Mouse (Mus musculus): ENCODE data around the gene Prdx6. TPM values are rescaled to one million over a fixed set of nuclear protein-coding genes. Genes with fewer than 3 reads are reported as not detected.

Gene Prdx6
- polyA plus RNA-seq (2016; fragmentation: Nextera tagmentation; extraction: Ambion mirVana) = 499 and 503 TPM in 2 replicates

GRCm38 (mm10) chr1:161250604-161251416, at the start of gene Prdx6:
Gene Prdx6, minus strand, starts transcription at chr1:161251219.
- Histone ChIP-seq H3K9ac (replicated peaks) (peak within 1 kb of the TSS; percentile 91), H3K9me3 (no peaks in the 10 kb centered on the region), H3K4me3 (replicated peaks) (peak within 1 kb of the TSS; percentile 84), H3K27ac (peak within 1 kb of the TSS; percentile 77), H3K36me3 (peaks cover 15% of the 10 kb centered on the region), H3K4me2 (peak within 1 kb of the TSS; percentile 82), H3K27me3 (no peaks in the 10 kb centered on the region), H3K4me1 (replicated peaks) (peaks cover 30% of the 10 kb centered on the region)
- WGBS = under 1% methylated on average over 66 of the region's 66 CpGs
- peak; percentile 95 for ATAC-seq (ENCODE audit: insufficient number of reproducible peaks, insufficient read depth, low FRiP score, low TSS enrichment, low read depth)

DNA sequence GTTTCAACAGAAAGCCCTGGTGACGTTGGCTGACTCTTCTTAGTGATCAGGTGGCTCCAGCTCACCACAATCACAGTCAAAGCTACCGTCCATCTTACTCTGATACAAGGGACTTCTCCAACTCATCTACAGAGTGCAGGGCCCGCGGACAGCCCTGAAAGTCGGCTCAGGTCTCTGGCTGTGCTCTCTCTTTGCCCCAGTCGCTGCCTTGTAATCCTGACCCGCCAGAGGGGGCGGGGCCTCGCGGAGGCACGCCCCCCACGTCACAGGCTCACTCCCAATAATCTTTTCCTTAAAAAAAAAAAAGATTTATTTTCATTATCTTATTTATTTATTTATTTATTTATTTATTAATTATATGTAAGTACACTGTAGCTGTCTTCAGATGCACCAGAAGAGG, 37.2 kb upstream of the Prdx6 start:
- no peak for ATAC-seq (ENCODE audit: insufficient number of reproducible peaks, insufficient read depth, low FRiP score, low TSS enrichment, low read depth)
- no peak overlapping the region for H3K4me3 ChIP-seq (replicated peaks)
- H3K9ac ChIP-seq (replicated peaks) = no peak overlapping the region
- 47% methylated on average over 12 of the region's 12 CpGs for WGBS
- H3K9me3 ChIP-seq = peaks cover 4% of the 10 kb centered on the region; the same call in 1 of the 2 replicates
- H3K4me2 ChIP-seq = no peak overlapping the region
- no peak overlapping the region for H3K27ac ChIP-seq
- H3K4me1 ChIP-seq (replicated peaks) = no peaks in the 10 kb centered on the region
- H3K27me3 ChIP-seq = no peaks in the 10 kb centered on the region
- H3K36me3 ChIP-seq = no peaks in the 10 kb centered on the region

DNA sequence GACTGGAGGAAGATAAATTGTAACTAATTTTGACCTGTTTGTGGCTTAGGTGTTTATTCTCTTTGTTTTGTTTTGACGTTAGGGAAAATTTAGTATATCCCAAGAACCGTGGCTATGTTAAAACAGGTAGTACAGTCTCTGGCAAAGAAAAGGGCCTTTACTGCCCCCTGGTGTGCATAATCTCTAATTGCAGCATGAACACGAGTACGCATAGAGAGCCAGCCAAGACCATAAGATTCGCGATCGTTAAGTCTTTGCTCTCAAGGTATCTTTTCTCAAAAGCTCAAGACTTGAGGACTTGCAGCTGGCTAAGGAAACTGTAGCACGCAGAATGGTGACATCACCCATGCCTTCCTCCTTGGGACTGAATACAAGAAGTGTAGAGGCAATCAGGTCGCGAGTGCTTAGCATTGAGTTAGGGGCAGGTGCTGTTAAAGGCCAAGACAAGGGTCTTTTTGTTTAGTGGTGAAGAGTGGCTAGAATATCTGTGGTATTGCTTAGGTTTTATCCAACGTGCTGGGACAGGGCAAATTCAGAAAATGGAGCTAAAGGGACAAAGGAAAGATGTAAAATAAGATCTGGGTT, 35.8 kb upstream of the Prdx6 start:
- WGBS = 29% methylated on average over 11 of the region's 11 CpGs

GRCm38 (mm10) chr1:161281054-161281688, 30.2 kb upstream of the Prdx6 start:
- ATAC-seq (ENCODE audit: insufficient number of reproducible peaks, insufficient read depth, low FRiP score, low TSS enrichment, low read depth) = no peak
- Histone ChIP-seq H3K9ac (replicated peaks) (no peak overlapping the region), H3K36me3 (no peaks in the 10 kb centered on the region), H3K27ac (no peak overlapping the region), H3K4me3 (replicated peaks) (no peak overlapping the region), H3K27me3 (no peaks in the 10 kb centered on the region), H3K9me3 (no peaks in the 10 kb centered on the region), H3K4me2 (no peak overlapping the region), H3K4me1 (replicated peaks) (no peaks in the 10 kb centered on the region)
- WGBS = 77% methylated on average over 3 of the region's 3 CpGs

More for the DNA sequence above, 35.8 kb upstream of the Prdx6 start:
- H3K9me3 ChIP-seq = peaks cover 4% of the 10 kb centered on the region; the same call in 1 of the 2 replicates
- no peaks in the 10 kb centered on the region for H3K36me3 ChIP-seq
- no peaks in the 10 kb centered on the region for H3K4me1 ChIP-seq (replicated peaks)
- H3K4me2 ChIP-seq = no peak overlapping the region
- no peak overlapping the region for H3K27ac ChIP-seq
- no peak for ATAC-seq (ENCODE audit: insufficient number of reproducible peaks, insufficient read depth, low FRiP score, low TSS enrichment, low read depth)
- no peak overlapping the region for H3K9ac ChIP-seq (replicated peaks)
- H3K27me3 ChIP-seq = no peaks in the 10 kb centered on the region
- H3K4me3 ChIP-seq (replicated peaks) = no peak overlapping the region

- no peak overlapping the region for H3K4me2 ChIP-seq
- H3K4me3 ChIP-seq (replicated peaks) = no peak overlapping the region
- no peak for ATAC-seq (ENCODE audit: insufficient number of reproducible peaks, insufficient read depth, low FRiP score, low TSS enrichment, low read depth)
- H3K9me3 ChIP-seq = no peaks in the 10 kb centered on the region
- no peaks in the 10 kb centered on the region for H3K27me3 ChIP-seq
- 65% methylated on average over 6 of the region's 6 CpGs for WGBS
- H3K36me3 ChIP-seq = no peaks in the 10 kb centered on the region
- no peaks in the 10 kb centered on the region for H3K4me1 ChIP-seq (replicated peaks)
- H3K9ac ChIP-seq (replicated peaks) = no peak overlapping the region
- H3K27ac ChIP-seq = no peak overlapping the region
These were observed 28.4 kb upstream of the Prdx6 start for GRCm38 (mm10) chr1:161279244-161279908.

GRCm38 (mm10) chr1:161273486-161273885, 22.5 kb upstream of the Prdx6 start:
- no peaks in the 10 kb centered on the region for H3K36me3 ChIP-seq
- no peak for ATAC-seq (ENCODE audit: insufficient number of reproducible peaks, insufficient read depth, low FRiP score, low TSS enrichment, low read depth)
- H3K9me3 ChIP-seq = no peaks in the 10 kb centered on the region
- H3K4me1 ChIP-seq (replicated peaks) = no peaks in the 10 kb centered on the region
- H3K27ac ChIP-seq = no peak overlapping the region
- H3K9ac ChIP-seq (replicated peaks) = no peak overlapping the region
- H3K4me3 ChIP-seq (replicated peaks) = no peak overlapping the region
- no peak overlapping the region for H3K4me2 ChIP-seq
- H3K27me3 ChIP-seq = no peaks in the 10 kb centered on the region
- WGBS = 43% methylated on average over 1 of the region's 1 CpGs

GRCm38 (mm10) chr1:161271461-161271810, 20.4 kb upstream of the Prdx6 start:
- Histone ChIP-seq H3K4me1 (replicated peaks) (no peaks in the 10 kb centered on the region), H3K4me3 (replicated peaks) (no peak overlapping the region), H3K36me3 (no peaks in the 10 kb centered on the region), H3K4me2 (no peak overlapping the region), H3K27ac (no peak overlapping the region), H3K9ac (replicated peaks) (no peak overlapping the region), H3K27me3 (no peaks in the 10 kb centered on the region), H3K9me3 (no peaks in the 10 kb centered on the region)
- no peak for ATAC-seq (ENCODE audit: insufficient number of reproducible peaks, insufficient read depth, low FRiP score, low TSS enrichment, low read depth)
- WGBS = 73% methylated on average over 2 of the region's 2 CpGs

DNA sequence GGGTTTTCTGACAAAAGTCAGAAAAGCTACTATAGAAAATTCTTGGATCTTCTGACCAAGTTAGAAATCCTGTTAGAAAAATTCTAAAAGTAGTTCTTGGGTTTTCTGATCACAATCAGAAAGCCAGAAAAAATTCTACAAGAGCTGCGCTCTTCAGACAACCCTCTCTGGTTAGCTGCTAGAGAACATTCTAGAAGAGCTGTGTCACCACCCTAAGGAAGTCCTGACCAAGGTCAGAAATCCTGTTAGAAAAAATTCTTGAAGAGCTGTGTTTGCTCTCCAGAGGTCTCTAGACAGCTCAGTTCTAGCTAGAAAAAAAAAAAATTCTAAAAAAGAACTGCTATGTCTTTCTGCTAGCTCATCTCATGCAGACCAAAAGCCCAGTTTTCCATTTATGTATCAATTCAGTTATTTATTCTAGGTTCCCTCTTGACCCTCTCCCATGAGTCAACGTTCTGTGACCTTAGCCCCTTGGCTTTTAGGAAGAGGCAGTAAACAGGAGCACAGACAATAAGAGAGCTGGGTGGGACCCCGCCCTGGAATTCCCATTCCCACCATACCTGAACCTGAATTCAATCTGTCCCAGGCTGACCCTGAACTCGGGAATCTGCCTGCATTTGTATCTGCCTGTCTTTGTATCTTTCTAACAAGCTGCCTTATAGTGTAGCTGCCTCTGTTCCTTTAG, 19.9 kb upstream of the Prdx6 start:
- whole genome bisulfite sequencing = 81% methylated on average over 4 of the region's 4 CpGs
- H3K4me1 ChIP-seq (replicated peaks) = no peaks in the 10 kb centered on the region
- no peak for ATAC-seq (ENCODE audit: insufficient number of reproducible peaks, insufficient read depth, low FRiP score, low TSS enrichment, low read depth)
- no peaks in the 10 kb centered on the region for H3K27me3 ChIP-seq
- no peak overlapping the region for H3K9ac ChIP-seq (replicated peaks)
- H3K27ac ChIP-seq = no peak overlapping the region
- H3K9me3 ChIP-seq = no peaks in the 10 kb centered on the region
- no peaks in the 10 kb centered on the region for H3K36me3 ChIP-seq
- no peak overlapping the region for H3K4me3 ChIP-seq (replicated peaks)
- H3K4me2 ChIP-seq = no peak overlapping the region

DNA sequence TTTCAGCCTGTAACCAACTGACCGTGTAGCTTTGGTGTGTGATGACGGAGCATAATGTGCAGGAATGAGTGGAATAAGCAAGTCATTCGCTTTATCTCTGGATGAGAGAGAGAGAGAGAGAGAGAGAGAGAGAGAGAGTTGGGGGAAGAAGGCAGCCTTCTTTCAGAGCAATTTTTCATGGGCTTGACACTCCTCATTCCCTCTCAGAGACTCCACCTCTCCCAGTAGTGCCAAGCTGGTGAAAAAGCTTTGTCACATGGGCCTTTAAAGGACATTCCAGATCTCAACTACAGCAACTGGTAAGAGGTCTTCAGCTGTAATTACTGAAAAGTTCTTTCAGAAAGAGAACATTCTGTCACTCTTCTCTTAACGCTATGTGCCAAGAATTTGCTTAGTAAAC, 18.3 kb upstream of the Prdx6 start:
- H3K4me1 ChIP-seq (replicated peaks) = no peaks in the 10 kb centered on the region
- H3K9me3 ChIP-seq = no peaks in the 10 kb centered on the region
- no peak overlapping the region for H3K9ac ChIP-seq (replicated peaks)
- no peak overlapping the region for H3K4me2 ChIP-seq
- H3K36me3 ChIP-seq = no peaks in the 10 kb centered on the region
- H3K27me3 ChIP-seq = no peaks in the 10 kb centered on the region
- WGBS = 90% methylated on average over 4 of the region's 4 CpGs
- no peak overlapping the region for H3K27ac ChIP-seq
- no peak for ATAC-seq (ENCODE audit: insufficient number of reproducible peaks, insufficient read depth, low FRiP score, low TSS enrichment, low read depth)
- no peak overlapping the region for H3K4me3 ChIP-seq (replicated peaks)

DNA sequence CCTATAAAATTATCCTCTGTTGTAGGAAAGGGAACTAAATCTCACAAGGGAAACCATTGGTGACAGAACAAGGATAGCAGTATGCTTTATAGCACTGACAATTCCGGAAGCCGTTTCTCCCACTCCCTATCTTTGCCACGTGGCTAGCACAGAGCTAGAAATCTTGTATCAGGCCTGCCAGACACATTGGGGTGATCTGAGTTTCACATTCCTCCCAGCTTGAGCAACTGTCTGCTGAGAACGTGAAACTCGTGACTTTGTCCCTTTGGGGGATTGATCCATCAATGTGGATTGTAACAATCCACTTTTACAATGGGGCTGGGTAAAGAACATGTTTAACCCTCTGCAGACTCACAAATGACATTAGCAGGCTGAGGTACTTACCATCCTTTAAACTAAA, 17.9 kb upstream of the Prdx6 start:
- 59% methylated on average over 5 of the region's 5 CpGs for WGBS
- H3K27ac ChIP-seq = no peak overlapping the region
- no peaks in the 10 kb centered on the region for H3K36me3 ChIP-seq

DNA sequence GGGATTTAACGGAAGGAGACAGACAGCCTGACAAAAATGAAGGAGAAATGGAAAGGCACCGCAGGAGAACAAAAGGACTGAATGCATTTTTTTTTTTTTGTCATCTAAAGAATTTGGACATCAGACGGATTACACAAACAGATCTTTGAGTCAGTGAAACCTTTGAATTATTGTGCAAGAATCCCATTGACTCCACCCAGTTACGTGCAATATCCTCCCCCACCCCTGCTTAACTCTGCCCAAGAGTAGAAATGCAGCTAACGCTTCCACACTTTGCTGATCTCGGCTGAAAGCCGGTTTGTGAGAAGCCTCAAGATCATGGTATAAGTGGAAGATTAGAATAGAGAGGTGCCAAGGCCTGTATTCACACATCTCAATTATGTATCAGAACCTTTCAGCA, 17.1 kb upstream of the Prdx6 start:
- Histone ChIP-seq H3K4me1 (replicated peaks) (no peaks in the 10 kb centered on the region), H3K4me2 (no peak overlapping the region), H3K27me3 (no peaks in the 10 kb centered on the region), H3K9ac (replicated peaks) (no peak overlapping the region), H3K36me3 (no peaks in the 10 kb centered on the region), H3K9me3 (no peaks in the 10 kb centered on the region), H3K27ac (no peak overlapping the region), H3K4me3 (replicated peaks) (no peak overlapping the region)
- WGBS = 81% methylated on average over 7 of the region's 7 CpGs
- ATAC-seq (ENCODE audit: insufficient number of reproducible peaks, insufficient read depth, low FRiP score, low TSS enrichment, low read depth) = no peak

More for the DNA sequence above, 17.9 kb upstream of the Prdx6 start:
- no peaks in the 10 kb centered on the region for H3K9me3 ChIP-seq
- H3K27me3 ChIP-seq = no peaks in the 10 kb centered on the region
- H3K4me2 ChIP-seq = no peak overlapping the region
- no peak for ATAC-seq (ENCODE audit: insufficient number of reproducible peaks, insufficient read depth, low FRiP score, low TSS enrichment, low read depth)
- no peak overlapping the region for H3K9ac ChIP-seq (replicated peaks)
- no peak overlapping the region for H3K4me3 ChIP-seq (replicated peaks)
- H3K4me1 ChIP-seq (replicated peaks) = no peaks in the 10 kb centered on the region
